Mouse (Mus musculus): ENCODE measurements at regions not wholly inside any gene's neighbourhood (a gene's known extent, or its start where the extent isn't known, plus 50 kb on each side); places are given as distances from the start of the nearest gene placed in this dataset.

- Histone ChIP-seq H3K36me3 (no peaks in the 10 kb centered on the region), H3K27ac (no peak overlapping the region), H3K27me3 (replicated peaks) (no peaks in the 10 kb centered on the region), H3K4me2 (replicated peaks) (no peak overlapping the region), H3K9me3 (no peaks in the 10 kb centered on the region), H3K9ac (no peak overlapping the region), H3K4me1 (replicated peaks) (no peaks in the 10 kb centered on the region), H3K4me3 (replicated peaks) (no peak overlapping the region)
- WGBS = 79% methylated on average over 3 of the region's 3 CpGs
- ATAC-seq = no peak
These were observed 324.4 kb downstream of the Zfp619 start for GRCm38 (mm10) chr7:39841988-39842387.

GRCm38 (mm10) chr7:39847914-39848782, 330.6 kb downstream of the Zfp619 start:
- Histone ChIP-seq H3K9me3 (no peaks in the 10 kb centered on the region), H3K27ac (no peak overlapping the region), H3K27me3 (replicated peaks) (no peaks in the 10 kb centered on the region), H3K4me3 (replicated peaks) (no peak overlapping the region), H3K4me2 (replicated peaks) (no peak overlapping the region), H3K9ac (no peak overlapping the region), H3K4me1 (replicated peaks) (no peaks in the 10 kb centered on the region), H3K36me3 (no peaks in the 10 kb centered on the region)
- ATAC-seq = peak; percentile 43; the same call in 1 of the 2 replicates
- 45% methylated on average over 7 of the region's 7 CpGs for WGBS

GRCm38 (mm10) chr7:39857301-39857700, 339.7 kb downstream of the Zfp619 start:
- no peak overlapping the region for H3K4me2 ChIP-seq (replicated peaks)
- no peaks in the 10 kb centered on the region for H3K9me3 ChIP-seq
- no peak overlapping the region for H3K27ac ChIP-seq
- no peaks in the 10 kb centered on the region for H3K27me3 ChIP-seq (replicated peaks)
- ATAC-seq = no peak
- no peak overlapping the region for H3K9ac ChIP-seq
- H3K36me3 ChIP-seq = no peaks in the 10 kb centered on the region
- no peak overlapping the region for H3K4me3 ChIP-seq (replicated peaks)
- H3K4me1 ChIP-seq (replicated peaks) = no peaks in the 10 kb centered on the region
- WGBS = 89% methylated on average over 2 of the region's 2 CpGs

DNA sequence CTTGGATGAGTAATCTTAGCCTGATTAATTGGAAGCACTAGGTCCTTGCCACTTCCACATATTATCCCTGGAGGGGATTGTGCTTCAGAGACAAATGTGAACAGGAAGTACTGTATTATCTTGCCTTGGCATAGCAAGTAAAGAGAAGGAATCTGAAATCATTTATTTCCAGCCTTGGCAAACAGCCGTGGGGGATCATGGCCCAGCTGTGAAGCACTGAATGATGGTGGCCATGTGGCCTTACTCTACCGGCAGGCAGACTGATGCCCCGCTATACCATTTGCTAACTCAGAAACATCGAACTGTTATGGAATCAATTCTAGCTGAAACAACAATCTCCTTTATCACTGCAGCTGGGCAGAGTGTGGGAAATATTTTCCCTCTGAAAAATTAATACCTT, 345.3 kb downstream of the Zfp619 start:
- Histone ChIP-seq H3K4me1 (replicated peaks) (no peaks in the 10 kb centered on the region), H3K4me2 (replicated peaks) (no peak overlapping the region), H3K9ac (no peak overlapping the region), H3K36me3 (no peaks in the 10 kb centered on the region), H3K27ac (no peak overlapping the region), H3K27me3 (replicated peaks) (no peaks in the 10 kb centered on the region), H3K9me3 (no peaks in the 10 kb centered on the region), H3K4me3 (replicated peaks) (no peak overlapping the region)
- ATAC-seq = no peak
- WGBS = 64% methylated on average over 4 of the region's 4 CpGs

GRCm38 (mm10) chr7:39864130-39864529, 346.6 kb downstream of the Zfp619 start:
- Histone ChIP-seq H3K4me2 (replicated peaks) (no peak overlapping the region), H3K4me3 (replicated peaks) (no peak overlapping the region), H3K4me1 (replicated peaks) (no peaks in the 10 kb centered on the region), H3K9ac (no peak overlapping the region), H3K27ac (no peak overlapping the region), H3K27me3 (replicated peaks) (no peaks in the 10 kb centered on the region), H3K9me3 (no peaks in the 10 kb centered on the region), H3K36me3 (no peaks in the 10 kb centered on the region)
- no peak for ATAC-seq
- 62% methylated on average over 3 of the region's 3 CpGs for WGBS

GRCm38 (mm10) chr7:39864781-39865180, 347.2 kb downstream of the Zfp619 start:
- no peak for ATAC-seq
- Histone ChIP-seq H3K4me2 (replicated peaks) (no peak overlapping the region), H3K36me3 (no peaks in the 10 kb centered on the region), H3K27me3 (replicated peaks) (no peaks in the 10 kb centered on the region), H3K9me3 (no peaks in the 10 kb centered on the region), H3K27ac (no peak overlapping the region), H3K4me1 (replicated peaks) (no peaks in the 10 kb centered on the region), H3K4me3 (replicated peaks) (no peak overlapping the region), H3K9ac (no peak overlapping the region)
- 83% methylated on average over 3 of the region's 3 CpGs for WGBS

DNA sequence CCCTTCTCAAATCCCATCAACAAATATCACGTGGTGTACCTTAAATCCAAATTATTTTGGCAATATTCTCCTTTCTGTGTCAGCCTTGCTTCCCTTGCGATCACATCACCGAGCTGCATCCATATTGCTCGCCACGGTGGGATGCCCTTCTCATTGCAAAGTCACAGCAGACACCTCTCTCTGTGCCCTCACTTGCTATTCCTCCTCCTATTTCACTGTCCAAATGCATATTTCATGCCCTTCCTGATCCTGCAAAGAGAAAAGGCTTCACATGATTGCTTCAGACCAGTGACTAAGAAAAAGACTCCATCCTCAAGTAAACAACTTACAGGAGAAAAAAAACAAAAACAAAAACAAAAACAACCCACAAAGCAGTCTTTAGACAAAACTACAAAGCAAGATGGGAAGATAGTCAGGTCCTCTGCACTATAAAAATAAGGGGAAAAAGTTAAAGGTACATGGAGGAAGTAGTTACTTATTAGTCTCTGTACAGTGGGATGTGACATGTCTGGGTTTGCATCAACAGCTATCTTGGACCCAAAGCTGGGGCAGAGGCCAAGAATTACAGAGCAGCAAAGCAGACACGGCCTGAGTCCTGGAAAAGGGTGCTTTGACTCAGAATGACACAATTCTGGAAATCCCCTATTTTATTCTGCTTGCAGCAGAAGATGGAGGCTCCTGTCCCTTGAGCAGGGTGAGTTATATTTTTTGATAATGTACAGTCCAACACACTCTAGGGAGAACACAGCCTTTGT, 349.3 kb downstream of the Zfp619 start:
- Histone ChIP-seq H3K9me3 (no peaks in the 10 kb centered on the region), H3K4me2 (replicated peaks) (no peak overlapping the region), H3K36me3 (no peaks in the 10 kb centered on the region), H3K4me3 (replicated peaks) (no peak overlapping the region), H3K27ac (no peak overlapping the region), H3K27me3 (replicated peaks) (no peaks in the 10 kb centered on the region), H3K9ac (no peak overlapping the region), H3K4me1 (replicated peaks) (no peaks in the 10 kb centered on the region)
- WGBS = 80% methylated on average over 6 of the region's 6 CpGs
- ATAC-seq = no peak

DNA sequence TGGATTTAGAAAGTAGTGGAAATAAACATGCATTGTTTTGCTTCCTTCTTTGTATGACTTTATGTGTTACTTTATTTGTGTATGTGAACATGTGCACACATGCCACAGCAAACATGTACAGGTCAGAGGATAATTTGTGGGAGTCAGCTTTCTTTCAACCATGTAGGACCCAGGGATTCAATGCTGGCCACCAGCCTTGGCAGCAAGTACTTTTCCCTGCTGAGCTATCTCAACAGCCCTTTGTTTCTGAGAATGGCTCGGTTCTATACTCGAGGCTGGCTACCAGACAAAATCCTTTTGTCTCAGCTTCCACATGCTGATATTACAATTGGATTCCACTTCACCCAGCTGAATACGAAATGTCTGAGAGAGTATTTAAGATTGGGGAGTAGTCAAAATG, 349.9 kb downstream of the Zfp619 start:
- no peak overlapping the region for H3K9ac ChIP-seq
- H3K27ac ChIP-seq = no peak overlapping the region
- no peak overlapping the region for H3K4me2 ChIP-seq (replicated peaks)
- H3K9me3 ChIP-seq = no peaks in the 10 kb centered on the region
- no peak for ATAC-seq
- H3K4me3 ChIP-seq (replicated peaks) = no peak overlapping the region
- H3K27me3 ChIP-seq (replicated peaks) = no peaks in the 10 kb centered on the region
- no peaks in the 10 kb centered on the region for H3K4me1 ChIP-seq (replicated peaks)
- no peaks in the 10 kb centered on the region for H3K36me3 ChIP-seq
- 53% methylated on average over 3 of the region's 3 CpGs for WGBS

GRCm38 (mm10) chr7:39882113-39882512, 364.5 kb downstream of the Zfp619 start:
- Histone ChIP-seq H3K27ac (no peak overlapping the region), H3K4me1 (replicated peaks) (no peaks in the 10 kb centered on the region)
- ATAC-seq = no peak

GRCm38 (mm10) chr7:39894208-39894896, 376.8 kb downstream of the Zfp619 start:
- Histone ChIP-seq H3K9me3 (no peaks in the 10 kb centered on the region), H3K9ac (no peak overlapping the region), H3K27me3 (replicated peaks) (no peaks in the 10 kb centered on the region), H3K27ac (no peak overlapping the region), H3K4me3 (replicated peaks) (no peak overlapping the region), H3K4me1 (replicated peaks) (no peaks in the 10 kb centered on the region), H3K36me3 (no peaks in the 10 kb centered on the region), H3K4me2 (replicated peaks) (no peak overlapping the region)
- ATAC-seq = no peak
- WGBS = 86% methylated on average over 7 of the region's 7 CpGs

More at GRCm38 (mm10) chr7:39882113-39882512, 364.5 kb downstream of the Zfp619 start:
- Histone ChIP-seq H3K4me2 (replicated peaks) (no peak overlapping the region), H3K27me3 (replicated peaks) (no peaks in the 10 kb centered on the region), H3K9ac (no peak overlapping the region), H3K36me3 (no peaks in the 10 kb centered on the region), H3K4me3 (replicated peaks) (no peak overlapping the region), H3K9me3 (no peaks in the 10 kb centered on the region)
- WGBS = 37% methylated on average over 1 of the region's 1 CpGs

- no peaks in the 10 kb centered on the region for H3K36me3 ChIP-seq
- no peaks in the 10 kb centered on the region for H3K4me1 ChIP-seq (replicated peaks)
- ATAC-seq = no peak
- no peak overlapping the region for H3K9ac ChIP-seq
- no peaks in the 10 kb centered on the region for H3K27me3 ChIP-seq (replicated peaks)
- no peak overlapping the region for H3K4me2 ChIP-seq (replicated peaks)
- no peak overlapping the region for H3K4me3 ChIP-seq (replicated peaks)
- H3K27ac ChIP-seq = no peak overlapping the region
- no peaks in the 10 kb centered on the region for H3K9me3 ChIP-seq
- WGBS = 81% methylated on average over 2 of the region's 2 CpGs
These were observed 379.4 kb downstream of the Zfp619 start for GRCm38 (mm10) chr7:39896918-39897317.

- 100% methylated on average over 1 of the region's 1 CpGs for WGBS
- H3K4me3 ChIP-seq (replicated peaks) = no peak overlapping the region
- H3K4me2 ChIP-seq (replicated peaks) = no peak overlapping the region
- no peaks in the 10 kb centered on the region for H3K4me1 ChIP-seq (replicated peaks)
- H3K27me3 ChIP-seq (replicated peaks) = no peaks in the 10 kb centered on the region
- no peak overlapping the region for H3K9ac ChIP-seq
- no peak overlapping the region for H3K27ac ChIP-seq
- H3K9me3 ChIP-seq = no peaks in the 10 kb centered on the region
- no peaks in the 10 kb centered on the region for H3K36me3 ChIP-seq
- ATAC-seq = no peak
These were observed 380.7 kb downstream of the Zfp619 start for GRCm38 (mm10) chr7:39898268-39898667.

All from intestine, embryonic 15.5 days (tissue).